Mouse (Mus musculus) left cerebral cortex, adult 9 months (tissue): Measurements from ENCODE around the gene Crip1.
A peak's percentile ranks its signal among the peaks of the same experiment; 100 is the strongest.
"Not testable (repeated sequence)": the region's sequence is repeated elsewhere in the genome, so short reads cannot be mapped to it uniquely, and the experiment has no call there.

Experiments used
- DNase-seq, 2 experiments: peaks; one replicate each; pipeline ENCODE4 v3.0.0; 2022; ENCODE audit warnings: low spot score in 2 of 2

The Crip1 gene

DNA sequence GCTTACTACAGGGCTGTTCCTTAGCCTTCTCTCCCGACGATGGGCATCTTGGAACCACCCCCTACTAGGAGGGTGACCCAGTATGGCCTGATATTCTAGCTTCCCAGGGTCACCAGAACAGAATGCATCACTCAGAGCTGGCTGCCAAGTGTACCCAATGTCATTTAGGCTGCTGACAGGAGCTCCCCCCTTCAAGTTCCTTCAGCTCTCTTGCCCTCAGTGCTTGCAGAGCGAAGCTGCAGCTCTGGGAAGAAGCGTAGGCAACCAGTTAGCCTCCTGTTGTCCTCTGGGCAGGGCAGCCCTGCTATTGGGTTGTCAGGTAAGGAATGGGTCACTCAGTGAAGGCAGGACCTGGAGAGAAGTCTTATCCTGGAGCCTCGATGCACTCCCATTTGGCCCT is 38.8 kb downstream of the Crip1 start:
- DNase-seq: no peak

DNA sequence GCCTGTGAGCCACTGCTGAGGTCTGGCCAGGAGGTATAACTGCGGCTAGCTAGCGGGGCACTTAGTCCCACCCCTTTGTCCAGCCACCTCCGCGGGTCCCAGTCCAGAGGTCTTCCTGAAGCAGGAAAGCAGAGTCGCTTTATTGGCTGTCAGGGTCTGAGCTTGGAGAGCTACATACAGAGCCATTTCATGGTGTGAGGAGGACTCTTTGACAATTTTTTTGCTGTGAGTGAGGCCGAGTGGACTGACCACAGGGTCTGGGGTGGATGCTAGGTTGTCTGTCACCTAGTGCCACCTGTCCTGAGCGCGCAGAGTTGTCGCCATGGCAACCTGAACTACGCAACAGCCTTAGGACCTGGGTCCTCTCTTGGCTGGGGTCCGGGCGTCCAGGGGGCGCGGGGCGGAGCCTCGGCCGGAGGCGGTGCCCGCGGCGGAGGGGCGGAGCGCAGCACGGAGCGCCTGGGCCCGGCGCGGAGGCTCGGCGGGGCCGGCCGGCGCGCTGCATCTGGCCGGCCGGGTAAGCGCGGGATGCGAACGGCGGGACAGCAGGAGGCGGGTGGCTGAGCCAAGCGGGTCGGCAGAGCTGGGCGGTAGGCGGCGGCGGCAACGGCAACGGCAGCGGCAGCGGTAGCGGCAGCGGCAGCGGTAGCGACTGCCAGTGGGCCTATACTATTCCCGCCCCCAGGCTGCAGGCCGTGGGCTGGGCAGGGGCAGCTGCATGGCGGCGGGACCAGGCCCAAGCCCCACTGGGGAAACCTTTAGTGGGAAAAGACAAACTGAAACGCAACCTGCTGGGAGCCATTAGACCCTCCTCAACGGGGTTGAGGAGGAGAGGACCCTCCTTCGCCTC is 39.6 kb downstream of the Crip1 start, which contains the start of gene Tmem121:
TSS of gene Tmem121 (plus strand) at position 489 of the 850 bp plus-strand sequence.
- DNase-seq: no peak

DNA sequence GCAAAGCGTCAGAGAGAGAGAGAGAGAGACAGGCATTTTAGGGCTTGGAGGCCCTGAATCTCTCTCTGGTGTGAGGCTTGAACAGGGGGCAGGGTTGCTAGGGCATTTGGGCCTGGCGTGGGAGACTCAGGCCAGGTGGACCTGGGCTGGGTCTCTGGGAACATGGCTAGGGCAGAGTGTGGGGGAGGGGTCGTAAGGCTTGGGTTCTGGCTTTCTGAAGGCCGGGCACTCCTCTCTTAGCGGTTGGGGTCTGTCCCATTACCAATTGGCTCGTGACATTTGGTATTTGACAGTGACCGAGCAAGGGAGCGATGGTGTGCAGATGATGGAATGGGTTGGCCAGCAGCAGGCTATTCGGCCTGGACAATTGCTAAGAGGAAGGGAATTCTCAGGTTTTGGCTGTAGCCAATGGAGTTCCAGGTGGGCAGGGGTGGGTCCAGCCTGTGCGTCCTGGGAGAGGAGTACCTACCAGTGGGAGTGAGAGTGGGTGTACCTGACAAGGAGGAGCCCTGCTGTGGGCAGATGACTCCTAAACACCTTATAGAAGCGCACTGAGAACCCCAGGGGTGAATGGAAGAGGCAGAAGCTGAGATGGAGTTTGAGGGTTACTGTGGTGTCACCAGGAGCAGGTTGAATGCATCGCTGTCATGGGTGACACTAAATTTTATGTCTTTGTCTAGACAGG is 40.4 kb downstream of the Crip1 start:
- DNase-seq: no peak

DNA sequence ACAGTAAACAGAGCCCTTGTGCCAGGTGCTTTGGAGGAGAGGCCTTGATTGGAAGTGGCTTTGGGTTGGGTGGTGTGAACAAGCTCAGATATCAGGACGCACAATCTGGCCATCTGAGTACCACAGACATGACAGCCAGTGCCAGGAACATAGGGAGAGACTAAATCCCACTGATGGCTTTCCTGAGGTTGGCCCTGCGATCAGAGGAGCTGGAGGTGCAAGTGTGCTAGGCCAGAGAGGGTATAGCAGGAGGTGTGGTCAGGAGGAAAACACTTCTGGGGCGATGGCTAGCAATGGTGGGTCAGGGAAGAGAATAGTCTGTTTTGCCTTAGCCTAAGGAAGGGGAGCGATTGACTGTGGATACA is 40.9 kb downstream of the Crip1 start:
- DNase-seq: no peak

DNA sequence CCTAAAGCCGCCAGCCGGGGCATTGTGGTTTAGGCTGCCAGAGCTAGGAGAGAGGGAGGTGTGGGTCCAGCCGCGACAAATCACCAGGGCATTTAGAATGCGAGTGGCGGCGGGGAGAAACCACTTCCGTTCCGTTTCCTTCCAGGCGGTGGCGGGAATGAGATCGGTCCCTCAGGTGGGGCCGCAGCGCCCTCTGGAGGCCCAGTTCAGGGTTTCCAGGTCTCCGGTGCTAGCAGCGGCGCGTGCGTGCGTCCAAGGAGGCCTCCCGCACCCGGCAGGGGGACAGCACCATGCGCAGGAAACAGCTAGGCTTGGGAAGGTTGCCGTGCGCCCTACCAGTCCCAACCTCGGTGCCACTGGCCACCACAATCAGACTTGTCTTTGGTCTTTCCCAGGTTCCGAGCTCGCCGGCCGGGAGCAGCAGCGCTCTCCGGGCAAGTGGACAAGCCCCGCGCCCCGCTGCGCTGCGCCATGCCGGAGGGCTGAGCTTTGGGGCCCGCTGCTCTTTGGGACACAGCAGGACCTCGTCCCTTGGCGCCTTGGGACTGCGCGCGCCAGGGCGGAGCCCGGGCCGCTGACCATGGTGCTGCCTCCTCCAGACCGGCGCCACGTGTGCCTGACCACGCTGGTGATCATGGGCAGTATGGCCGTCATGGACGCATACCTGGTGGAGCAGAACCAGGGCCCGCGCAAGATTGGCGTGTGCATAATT is 41.6 kb downstream of the Crip1 start:
- peak in 1 of 2 experiments; percentile 93 for DNase-seq

DNA sequence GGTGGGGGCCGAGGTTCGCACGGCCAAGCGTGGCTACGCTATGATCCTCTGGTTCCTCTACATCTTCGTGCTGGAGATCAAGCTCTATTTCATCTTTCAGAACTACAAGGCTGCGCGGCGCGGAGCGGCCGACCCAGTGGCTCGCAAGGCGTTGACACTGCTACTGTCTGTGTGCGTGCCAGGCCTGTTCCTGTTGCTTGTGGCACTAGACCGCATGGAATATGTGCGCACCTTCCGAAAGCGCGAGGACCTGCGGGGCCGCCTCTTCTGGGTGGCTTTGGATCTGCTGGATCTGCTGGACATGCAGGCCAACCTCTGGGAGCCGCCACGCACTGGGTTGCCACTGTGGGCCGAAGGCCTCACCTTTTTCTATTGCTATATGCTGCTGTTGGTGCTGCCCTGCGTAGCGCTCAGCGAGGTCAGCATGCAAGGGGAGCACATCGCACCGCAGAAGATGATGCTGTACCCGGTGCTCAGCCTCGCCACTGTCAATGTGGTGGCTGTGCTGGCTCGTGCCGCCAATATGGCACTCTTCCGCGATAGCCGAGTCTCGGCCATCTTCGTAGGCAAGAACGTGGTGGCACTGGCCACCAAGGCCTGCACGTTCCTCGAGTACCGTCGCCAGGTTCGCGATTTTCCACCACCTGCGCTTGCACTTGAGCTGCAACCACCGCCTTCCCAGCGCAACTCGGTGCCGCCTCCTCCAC is 42.4 kb downstream of the Crip1 start:
- no peak for DNase-seq

DNA sequence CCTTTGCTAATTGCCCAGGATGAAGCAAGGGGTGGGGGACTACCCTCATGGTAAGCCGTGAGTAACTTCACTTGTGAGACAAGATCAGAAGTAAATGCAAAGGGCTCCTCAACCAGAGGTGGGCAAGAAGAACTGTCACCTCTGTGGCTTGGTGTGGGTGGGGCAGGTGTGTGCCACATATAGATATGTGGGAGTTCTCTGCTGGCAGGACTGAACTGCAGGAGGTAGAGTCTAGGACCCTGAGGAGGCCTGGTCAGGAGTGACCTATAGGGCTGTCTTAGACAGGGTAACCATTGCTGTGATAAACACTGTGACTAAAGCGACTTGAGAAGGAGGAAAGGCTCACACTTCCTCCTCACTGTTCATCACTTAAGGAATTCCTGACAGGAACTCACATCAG is 47.3 kb downstream of the Crip1 start:
- DNase-seq: no peak

DNA sequence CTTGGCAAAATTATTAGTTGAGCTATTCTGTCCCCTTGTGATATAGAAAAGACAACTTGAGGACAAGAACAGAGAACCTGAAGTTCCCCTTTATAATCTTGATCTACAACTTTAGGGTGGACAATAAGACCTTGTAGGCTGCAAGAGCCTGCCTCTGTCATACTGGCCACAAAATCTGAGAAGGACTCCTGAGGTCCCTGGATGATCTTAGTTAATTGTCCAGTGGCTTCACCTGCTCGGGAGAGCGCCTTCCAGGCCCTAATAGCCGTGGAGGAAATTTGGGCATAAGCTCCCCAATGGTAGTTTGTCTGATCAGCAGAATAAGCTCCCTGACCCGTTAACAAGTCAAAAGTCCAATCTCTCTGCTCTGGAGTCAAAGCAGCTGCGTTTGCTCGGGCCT is 53.0 kb downstream of the Crip1 start:
- DNase-seq: not testable (repeated sequence)

DNA sequence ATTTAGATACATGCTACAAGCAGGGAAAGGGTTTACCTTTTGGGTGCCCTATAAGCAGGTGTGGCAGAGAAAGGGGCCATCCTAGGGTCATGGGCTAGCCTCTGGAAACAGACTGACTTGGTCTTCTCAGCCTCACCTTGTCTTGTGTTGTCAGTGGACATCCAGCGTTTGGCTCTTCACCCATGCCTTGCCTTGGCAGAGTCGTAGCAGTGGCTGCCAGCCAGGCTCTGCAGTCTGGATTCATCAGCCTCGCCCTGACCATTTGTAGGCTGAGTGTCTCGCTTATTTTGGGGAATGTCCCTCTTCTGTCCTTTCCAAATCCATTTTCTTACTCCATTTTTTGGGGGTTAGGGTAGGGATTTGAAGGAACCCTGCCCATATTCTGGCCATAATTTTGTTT is 55.2 kb downstream of the Crip1 start:
- DNase-seq: no peak

DNA sequence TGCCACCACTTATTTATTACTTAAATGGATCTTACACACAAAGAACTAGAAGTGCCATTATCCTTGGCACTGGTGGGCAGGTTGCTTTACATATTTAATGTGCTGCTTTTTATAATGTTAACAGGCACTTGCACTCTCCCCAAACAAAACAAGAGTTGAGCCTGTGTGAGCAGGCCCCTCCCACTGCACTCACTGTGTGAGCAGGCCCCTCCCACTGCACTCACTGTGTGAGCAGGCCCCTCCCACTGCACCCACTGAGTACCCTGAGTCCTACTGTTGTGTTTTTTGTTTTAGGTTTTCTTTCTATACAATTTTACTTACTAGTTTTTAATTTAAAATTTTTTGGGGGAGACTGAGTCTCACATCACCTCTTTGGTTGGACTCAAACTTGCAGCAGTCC is 55.9 kb downstream of the Crip1 start:
- DNase-seq: no peak
